Mouse (Mus musculus): Measurements from ENCODE around the gene Actn1. TPM values are rescaled to one million over a fixed set of nuclear protein-coding genes. Genes with fewer than 3 reads are reported as not detected.
"Not testable (repeated sequence)": the region's sequence is repeated elsewhere in the genome, so short reads cannot be mapped to it uniquely, and the experiment has no call there.

The Actn1 gene
- polyA plus RNA-seq (2016; fragmentation: Nextera tagmentation; extraction: Ambion mirVana), result 15.6 and 15.9 TPM in 2 replicates

DNA sequence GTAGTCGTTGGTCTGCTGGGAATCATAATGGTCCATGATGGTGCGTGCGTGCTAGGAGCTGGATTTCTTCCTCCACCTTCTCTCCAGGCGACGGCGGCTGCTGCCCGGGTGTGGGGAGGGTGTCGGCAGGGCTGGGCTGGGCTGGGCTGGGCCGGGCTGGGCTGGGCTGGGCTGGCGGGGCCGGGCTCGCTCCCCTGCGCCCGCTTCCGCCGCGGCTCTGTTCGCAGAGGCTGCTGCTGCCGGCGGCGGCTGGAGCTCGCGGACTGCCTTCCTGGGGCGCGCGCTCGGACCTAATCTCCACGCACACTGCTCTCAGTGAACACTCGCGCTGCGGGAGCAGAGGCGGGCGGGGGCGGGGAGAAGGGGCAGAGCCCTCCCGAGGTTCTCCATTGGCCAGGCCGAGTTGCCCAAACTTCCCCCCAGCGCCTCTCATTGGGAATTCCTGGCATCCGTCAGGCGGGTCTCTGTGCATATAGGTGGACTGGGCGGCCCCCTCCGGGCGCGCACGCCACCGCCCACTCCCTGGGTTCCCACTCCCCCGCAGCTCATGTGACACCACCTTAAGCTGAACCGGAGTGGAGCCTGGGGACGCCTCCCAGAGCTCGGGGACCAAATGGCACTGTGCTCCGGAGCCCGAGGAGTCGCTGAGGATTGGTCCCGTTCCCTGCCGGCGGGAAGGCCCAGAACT lies at the start of gene Actn1:
Actn1 (minus strand) TSS at position 316 of the 688 bp plus-strand sequence.
- Histone ChIP-seq H3K9me3 (replicated peaks) (no peaks in the 10 kb centered on the region), H3K27ac (peak within 1 kb of the TSS; percentile 81), H3K4me2 (peak within 1 kb of the TSS; percentile 76), H3K4me3 (peak within 1 kb of the TSS; percentile 65), H3K9ac (peak within 1 kb of the TSS; percentile 72), H3K27me3 (replicated peaks) (peaks cover 62% of the 10 kb centered on the region), H3K36me3 (no peaks in the 10 kb centered on the region), H3K4me1 (peaks cover 15% of the 10 kb centered on the region; the same call in 1 of the 2 replicates)
- under 1% methylated on average over 45 of the region's 55 CpGs for WGBS (ENCODE audit: insufficient replicate concordance)
- ATAC-seq, result peak; percentile 81

DNA sequence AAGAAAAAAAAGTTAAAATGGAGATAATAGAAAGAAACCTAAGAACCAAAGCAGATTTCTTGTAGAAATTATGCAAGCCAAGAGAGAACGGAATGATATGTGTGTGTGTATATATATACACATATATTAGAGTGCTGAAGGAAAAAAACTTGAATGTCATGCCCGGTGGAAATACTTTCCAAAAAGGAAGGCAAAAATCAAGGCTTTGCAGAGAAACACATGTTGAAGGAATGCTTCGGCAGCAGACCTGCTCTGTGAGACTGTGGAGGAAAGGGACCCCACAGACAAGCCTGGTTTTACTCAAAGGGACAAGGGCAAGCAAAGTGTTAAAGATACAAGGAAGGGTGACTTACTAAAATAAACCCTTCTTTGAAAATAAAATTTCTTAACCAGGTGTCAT lies 47.4 kb upstream of the Actn1 start:
- H3K27me3 ChIP-seq (replicated peaks), result no peaks in the 10 kb centered on the region
- no peak for ATAC-seq
- 64% methylated on average over 3 of the region's 3 CpGs for WGBS (ENCODE audit: insufficient replicate concordance)
- no peaks in the 10 kb centered on the region for H3K36me3 ChIP-seq
- no peaks in the 10 kb centered on the region for H3K4me1 ChIP-seq
- no peak overlapping the region for H3K4me3 ChIP-seq
- H3K4me2 ChIP-seq, result no peak overlapping the region
- H3K9ac ChIP-seq, result no peak overlapping the region
- no peak overlapping the region for H3K27ac ChIP-seq
- no peaks in the 10 kb centered on the region for H3K9me3 ChIP-seq (replicated peaks)

DNA sequence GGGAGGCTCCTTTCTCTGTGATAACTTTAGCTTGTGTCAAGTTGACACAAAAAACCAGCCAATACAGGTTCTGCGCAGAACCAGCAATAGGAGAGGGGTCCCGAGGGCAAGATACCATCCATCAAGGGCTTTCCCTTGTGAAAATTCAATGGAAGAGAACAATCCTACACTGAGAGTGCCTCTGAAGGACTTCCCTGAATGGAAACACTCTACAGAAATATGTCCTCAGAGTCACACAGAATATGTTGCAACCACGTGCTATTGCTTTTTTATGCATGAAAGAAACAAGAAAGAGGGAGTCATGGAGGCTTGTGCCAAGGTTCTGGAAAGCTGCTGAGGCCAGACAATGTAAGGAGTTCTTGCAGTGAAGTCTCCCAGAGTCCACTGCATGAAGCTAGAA lies 44.3 kb upstream of the Actn1 start:
- Histone ChIP-seq H3K27me3 (replicated peaks) (no peaks in the 10 kb centered on the region), H3K4me3 (no peak overlapping the region), H3K4me2 (no peak overlapping the region), H3K9me3 (replicated peaks) (no peaks in the 10 kb centered on the region), H3K27ac (no peak overlapping the region), H3K9ac (no peak overlapping the region), H3K36me3 (no peaks in the 10 kb centered on the region), H3K4me1 (no peaks in the 10 kb centered on the region)
- ATAC-seq, result no peak
- 83% methylated on average over 3 of the region's 3 CpGs for WGBS (ENCODE audit: insufficient replicate concordance)

DNA sequence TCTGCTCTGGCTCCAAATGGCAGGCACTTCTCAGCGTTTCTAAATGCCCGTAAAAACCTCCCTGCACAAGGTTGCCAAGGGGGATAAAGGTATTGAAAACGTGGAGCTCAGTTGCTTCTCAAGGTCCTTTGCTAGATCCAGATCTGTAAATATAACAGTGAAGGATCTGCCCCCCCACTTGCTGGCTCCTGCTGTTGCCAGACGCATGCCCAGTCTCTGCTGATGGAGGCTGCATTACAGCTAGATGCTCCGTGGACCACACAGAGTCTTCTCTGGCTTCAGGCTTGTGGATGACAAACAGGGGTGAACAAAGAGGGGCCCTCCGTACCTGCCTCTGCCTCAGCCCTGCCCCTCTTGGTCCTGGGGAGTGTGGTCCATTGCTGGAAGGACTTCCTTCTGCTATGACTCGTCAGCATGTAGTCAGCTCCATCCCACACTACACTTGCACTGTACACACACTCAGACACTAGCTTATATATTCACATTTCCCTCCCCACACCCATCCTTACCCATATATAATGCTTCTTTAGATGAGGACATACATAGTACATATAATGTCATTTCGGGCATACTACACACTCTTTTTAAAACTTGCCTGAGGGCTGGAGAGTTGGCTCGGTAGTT lies 40.8 kb upstream of the Actn1 start:
- ATAC-seq, result no peak
- Histone ChIP-seq H3K27me3 (replicated peaks) (no peaks in the 10 kb centered on the region), H3K9ac (no peak overlapping the region), H3K4me1 (no peaks in the 10 kb centered on the region), H3K27ac (no peak overlapping the region), H3K4me2 (no peak overlapping the region), H3K4me3 (no peak overlapping the region), H3K36me3 (no peaks in the 10 kb centered on the region), H3K9me3 (replicated peaks) (no peaks in the 10 kb centered on the region)
- 58% methylated on average over 9 of the region's 9 CpGs for WGBS (ENCODE audit: insufficient replicate concordance)

DNA sequence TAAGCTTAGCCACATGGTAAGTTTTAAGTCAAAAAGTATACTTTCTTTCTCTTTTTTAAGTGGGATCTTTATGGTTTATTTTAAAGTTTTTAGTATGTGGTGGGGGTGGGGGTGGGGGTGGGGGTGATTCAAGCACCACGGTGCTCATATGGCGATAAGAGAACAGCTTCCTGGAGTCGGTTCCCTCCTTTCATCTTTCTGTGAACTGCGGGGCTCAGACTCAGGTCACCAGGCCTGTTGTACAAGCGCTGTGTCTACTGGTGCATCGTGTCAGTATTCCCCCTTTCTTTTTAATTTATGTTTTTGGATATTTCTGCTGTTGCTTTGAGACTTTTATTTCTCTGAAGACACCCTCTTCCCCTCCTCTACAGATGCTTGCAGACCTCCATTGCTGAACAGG lies 38.5 kb upstream of the Actn1 start:
- no peak for ATAC-seq
- H3K4me1 ChIP-seq, result no peaks in the 10 kb centered on the region
- no peak overlapping the region for H3K9ac ChIP-seq
- H3K4me3 ChIP-seq, result no peak overlapping the region
- WGBS (ENCODE audit: insufficient replicate concordance), result 44% methylated on average over 6 of the region's 6 CpGs
- no peak overlapping the region for H3K27ac ChIP-seq
- no peaks in the 10 kb centered on the region for H3K36me3 ChIP-seq
- H3K4me2 ChIP-seq, result no peak overlapping the region
- no peaks in the 10 kb centered on the region for H3K27me3 ChIP-seq (replicated peaks)
- H3K9me3 ChIP-seq (replicated peaks), result no peaks in the 10 kb centered on the region

DNA sequence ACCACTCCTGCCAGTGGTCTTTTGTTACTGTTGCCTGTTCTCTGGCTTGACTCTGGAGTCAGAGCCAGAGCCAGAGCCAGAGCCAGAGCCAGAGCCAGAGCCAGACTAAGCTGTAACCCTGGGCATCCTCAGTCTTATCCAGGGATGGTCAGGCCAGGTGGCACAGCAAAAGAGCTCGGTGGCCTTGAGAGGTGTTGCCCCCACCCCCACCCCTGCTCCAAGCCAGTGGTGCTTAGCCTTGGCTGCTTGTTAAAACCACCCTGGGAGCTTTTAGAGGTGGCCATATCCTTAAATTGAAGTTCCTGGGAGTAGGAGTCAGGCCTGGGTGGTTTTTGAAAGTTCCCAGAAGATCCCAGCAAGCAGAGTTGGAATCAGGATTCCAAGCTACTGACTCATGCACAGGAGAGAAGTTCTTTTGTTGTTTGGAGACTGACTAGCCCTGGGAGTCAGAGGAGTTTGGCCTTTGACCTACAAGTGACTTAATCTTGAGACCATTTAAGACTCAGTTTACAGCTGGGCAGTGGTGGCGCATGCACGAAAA lies 31.8 kb upstream of the Actn1 start:
- Histone ChIP-seq H3K27ac (no peak overlapping the region), H3K4me1 (no peaks in the 10 kb centered on the region), H3K36me3 (no peaks in the 10 kb centered on the region), H3K9me3 (replicated peaks) (no peaks in the 10 kb centered on the region), H3K9ac (no peak overlapping the region), H3K4me3 (no peak overlapping the region), H3K4me2 (no peak overlapping the region), H3K27me3 (replicated peaks) (0 out of 2 replicates have a peak, but pooled peaks cover 4% of the 10 kb centered on the region)
- no peak for ATAC-seq
- WGBS (ENCODE audit: insufficient replicate concordance), result 70% methylated on average over 3 of the region's 3 CpGs

DNA sequence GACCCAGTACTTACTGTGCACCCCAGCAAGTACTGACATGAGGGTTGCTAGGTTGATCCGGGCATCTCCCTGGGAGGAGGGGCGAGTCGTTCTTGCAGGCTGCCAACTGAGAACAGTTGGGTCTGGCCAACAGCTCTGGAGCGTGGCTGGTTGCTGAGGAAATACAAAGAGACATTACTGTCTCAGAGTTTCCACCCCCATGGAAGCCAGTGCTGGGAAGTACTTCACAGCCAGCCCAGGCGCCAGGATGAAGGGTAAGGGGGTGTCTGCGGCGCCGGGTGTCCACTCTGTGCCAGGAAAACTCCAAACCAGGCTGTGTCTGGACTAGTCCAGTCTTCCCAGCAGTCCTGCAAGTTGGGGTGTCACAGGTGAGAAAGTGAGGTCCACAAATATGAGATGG lies 30.8 kb upstream of the Actn1 start:
- Histone ChIP-seq H3K36me3 (no peaks in the 10 kb centered on the region), H3K4me1 (no peaks in the 10 kb centered on the region), H3K9ac (no peak overlapping the region), H3K27me3 (replicated peaks) (0 out of 2 replicates have a peak, but pooled peaks cover 4% of the 10 kb centered on the region), H3K4me3 (no peak overlapping the region), H3K4me2 (no peak overlapping the region), H3K9me3 (replicated peaks) (no peaks in the 10 kb centered on the region), H3K27ac (no peak overlapping the region)
- no peak for ATAC-seq
- WGBS (ENCODE audit: insufficient replicate concordance), result 70% methylated on average over 8 of the region's 8 CpGs

DNA sequence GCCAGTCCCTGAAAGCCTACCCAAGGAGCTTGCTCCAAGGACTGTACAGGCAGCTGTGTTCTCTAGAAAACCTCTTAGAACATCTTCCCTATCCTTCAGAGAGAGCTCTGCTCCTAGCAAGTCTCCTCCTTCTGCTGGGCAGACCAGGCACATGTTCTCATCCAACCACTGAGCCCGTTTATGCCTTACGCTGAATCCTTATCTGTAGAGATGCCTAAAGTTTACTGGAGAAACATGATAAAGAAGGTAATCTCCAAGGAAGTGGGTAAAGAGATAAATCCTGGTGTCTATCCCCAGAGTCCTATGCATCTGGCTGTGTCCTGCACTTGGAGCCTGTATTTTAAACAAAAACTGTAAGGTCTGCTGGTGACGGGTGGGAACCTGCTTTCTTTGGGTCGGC lies 30.3 kb upstream of the Actn1 start:
- ATAC-seq, result no peak
- H3K36me3 ChIP-seq, result no peaks in the 10 kb centered on the region
- no peak overlapping the region for H3K4me2 ChIP-seq
- no peak overlapping the region for H3K9ac ChIP-seq
- no peaks in the 10 kb centered on the region for H3K4me1 ChIP-seq
- H3K4me3 ChIP-seq, result no peak overlapping the region
- no peak overlapping the region for H3K27ac ChIP-seq
- 29% methylated on average over 4 of the region's 4 CpGs for WGBS (ENCODE audit: insufficient replicate concordance)
- no peaks in the 10 kb centered on the region for H3K9me3 ChIP-seq (replicated peaks)
- 0 out of 2 replicates have a peak, but pooled peaks cover 4% of the 10 kb centered on the region for H3K27me3 ChIP-seq (replicated peaks)

DNA sequence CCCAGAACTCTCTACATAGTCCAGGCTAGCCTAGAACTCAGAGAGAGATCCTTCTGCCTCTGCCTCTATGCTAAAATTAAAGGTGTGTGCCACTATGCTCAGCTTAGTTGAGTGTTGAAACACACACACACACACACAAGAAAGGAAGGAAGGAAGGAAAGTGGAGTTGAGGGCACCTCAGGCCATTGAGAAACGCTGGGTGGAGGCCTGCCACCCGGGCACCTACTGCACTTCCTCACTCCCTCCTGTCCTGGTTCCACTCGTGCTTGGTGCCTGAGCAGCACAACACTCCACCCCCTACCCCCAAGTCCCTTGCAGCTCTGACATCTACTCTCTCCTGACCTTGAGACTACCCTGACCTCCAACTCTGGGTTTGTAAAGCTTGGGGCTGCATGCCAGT lies 29.6 kb upstream of the Actn1 start:
- 0 out of 2 replicates have a peak, but pooled peaks cover 4% of the 10 kb centered on the region for H3K27me3 ChIP-seq (replicated peaks)
- no peaks in the 10 kb centered on the region for H3K36me3 ChIP-seq
- H3K4me1 ChIP-seq, result no peaks in the 10 kb centered on the region
- WGBS (ENCODE audit: insufficient replicate concordance), result 31% methylated on average over 3 of the region's 3 CpGs
- H3K9me3 ChIP-seq (replicated peaks), result no peaks in the 10 kb centered on the region
- no peak for ATAC-seq
- H3K27ac ChIP-seq, result no peak overlapping the region
- H3K4me2 ChIP-seq, result no peak overlapping the region
- no peak overlapping the region for H3K9ac ChIP-seq
- no peak overlapping the region for H3K4me3 ChIP-seq

DNA sequence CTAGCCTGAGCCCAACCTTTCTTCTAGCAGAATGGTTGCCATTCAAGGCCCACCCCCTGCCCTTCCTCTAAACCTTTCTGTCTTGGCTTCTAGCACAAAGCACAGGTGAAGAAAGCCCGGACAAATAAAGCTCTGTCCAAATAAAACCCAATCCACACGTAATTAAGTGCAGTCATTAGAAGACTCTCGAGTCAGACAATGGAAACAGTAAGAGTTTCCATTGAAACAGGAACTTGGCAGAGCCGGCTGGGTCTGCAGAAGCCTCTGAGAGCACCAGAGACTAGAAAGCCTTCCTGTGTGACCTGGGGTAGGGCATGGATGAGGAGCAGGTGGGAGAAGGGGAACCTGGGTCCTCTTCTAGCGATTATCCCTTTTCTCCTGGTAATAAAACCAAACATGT lies 25.7 kb upstream of the Actn1 start:
- no peak for ATAC-seq
- 39% methylated on average over 5 of the region's 5 CpGs for WGBS (ENCODE audit: insufficient replicate concordance)
- H3K4me2 ChIP-seq, result no peak overlapping the region
- no peaks in the 10 kb centered on the region for H3K36me3 ChIP-seq
- no peak overlapping the region for H3K4me3 ChIP-seq
- peaks cover 8% of the 10 kb centered on the region for H3K4me1 ChIP-seq
- H3K27me3 ChIP-seq (replicated peaks), result 0 out of 2 replicates have a peak, but pooled peaks cover 4% of the 10 kb centered on the region
- no peak overlapping the region for H3K27ac ChIP-seq
- no peak overlapping the region for H3K9ac ChIP-seq
- no peaks in the 10 kb centered on the region for H3K9me3 ChIP-seq (replicated peaks)

DNA sequence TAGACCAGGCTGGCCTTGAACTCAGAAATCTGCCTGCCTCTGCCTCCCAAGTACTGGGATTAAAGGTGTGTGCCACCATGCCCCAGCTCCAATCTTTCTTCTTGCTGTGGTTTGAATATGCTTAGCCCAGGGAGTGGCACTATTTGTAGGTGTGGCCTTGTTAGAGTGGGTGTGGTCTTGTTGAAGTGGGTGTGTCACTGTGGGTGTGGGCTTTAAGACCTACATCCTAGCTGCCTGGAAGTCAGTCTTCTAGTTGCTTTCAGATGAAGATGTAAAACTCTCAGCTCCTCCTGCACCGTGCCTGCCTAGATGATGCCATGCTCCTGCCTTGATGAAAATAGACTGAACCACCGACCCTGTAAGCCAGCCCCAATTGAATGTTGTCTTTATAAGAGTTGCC lies 24.1 kb upstream of the Actn1 start:
- WGBS (ENCODE audit: insufficient replicate concordance), result 77% methylated on average over 2 of the region's 2 CpGs
- H3K27me3 ChIP-seq (replicated peaks); H3K4me1 ChIP-seq; H3K27ac ChIP-seq; H3K4me2 ChIP-seq; H3K4me3 ChIP-seq; H3K36me3 ChIP-seq; H3K9me3 ChIP-seq (replicated peaks); H3K9ac ChIP-seq; ATAC-seq: not testable (repeated sequence)

DNA sequence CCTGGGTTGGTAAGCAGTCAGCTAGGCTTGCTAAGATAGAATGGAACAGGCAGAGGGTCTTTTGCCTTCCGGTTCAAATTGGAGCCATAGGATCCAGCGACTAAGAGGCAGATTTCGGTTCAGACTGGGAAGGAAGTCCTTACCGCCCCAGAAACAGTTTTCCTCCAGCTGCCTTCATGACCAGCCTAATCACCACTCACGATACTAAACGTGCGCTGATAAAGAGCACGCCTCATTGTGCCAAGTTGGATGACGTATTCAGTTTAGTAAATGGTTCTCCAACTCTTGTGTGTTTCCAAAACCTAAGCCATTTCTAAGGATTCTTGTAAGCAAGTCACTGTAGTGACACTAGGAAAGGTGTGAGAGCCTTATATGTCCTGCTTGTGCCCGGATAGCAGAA lies 18.7 kb upstream of the Actn1 start:
- no peak overlapping the region for H3K4me3 ChIP-seq
- peaks cover 12% of the 10 kb centered on the region for H3K27me3 ChIP-seq (replicated peaks)
- H3K36me3 ChIP-seq, result no peaks in the 10 kb centered on the region
- 61% methylated on average over 10 of the region's 10 CpGs for WGBS (ENCODE audit: insufficient replicate concordance)
- no peak for ATAC-seq
- H3K9me3 ChIP-seq (replicated peaks), result no peaks in the 10 kb centered on the region
- H3K4me1 ChIP-seq, result 0 out of 2 replicates have a peak, but pooled peaks cover under 1% of the 10 kb centered on the region
- H3K27ac ChIP-seq, result no peak overlapping the region
- H3K9ac ChIP-seq, result no peak overlapping the region
- H3K4me2 ChIP-seq, result no peak overlapping the region
